Mouse (Mus musculus) hindbrain, embryonic 11.5 days (tissue): Measurements from ENCODE around the gene Hist1h3e. TPM values are rescaled to one million over a fixed set of nuclear protein-coding genes. Genes with fewer than 3 reads are reported as not detected.
"Not testable (repeated sequence)": the region's sequence is repeated elsewhere in the genome, so short reads cannot be mapped to it uniquely, and the experiment has no call there.

Source experiments
- ATAC-seq: fragments of 200-750 bp; cut with Nextera tagmentation; 2 replicates; pipeline ENCODE4 v1.8.0; 2017; ENCODE audit warnings: mild to moderate bottlenecking, moderate TSS enrichment, moderate library complexity; ENCODE audit not compliant: low FRiP score
- DNase-seq: peaks from one replicate; pipeline ENCODE4 v3.0.0-alpha.2; 2015; ENCODE audit warnings: low spot score
- H3K27ac ChIP-seq: fragments of 300-500 bp; sonication (generic); 2 replicates; pipeline ENCODE4 v1.5.1; 2014; ENCODE audit warnings: mild to moderate bottlenecking, low read depth, low read length
- H3K27me3 ChIP-seq: fragments of 300-500 bp; sonication (generic); 2 replicates; pipeline ENCODE4 v1.6.1; 2014; ENCODE audit warnings: mild to moderate bottlenecking, low read length, moderate library complexity, mixed read lengths; ENCODE audit not compliant: control insufficient read depth, insufficient read depth
- H3K36me3 ChIP-seq: fragments of 300-500 bp; sonication (generic); 2 replicates; pipeline ENCODE4 v1.6.1; 2014; ENCODE audit warnings: mild to moderate bottlenecking, low read length, moderate library complexity, mixed read lengths; ENCODE audit not compliant: control insufficient read depth, insufficient read depth
- H3K4me1 ChIP-seq: fragments of 300-500 bp; sonication (generic); replicated peaks from 2 replicates; pipeline ENCODE4 v1.6.1; 2014; ENCODE audit warnings: low read length, mixed read lengths; ENCODE audit not compliant: control insufficient read depth, insufficient read depth
- H3K4me2 ChIP-seq: fragments of 300-500 bp; sonication (generic); replicated peaks from 2 replicates; pipeline ENCODE4 v1.6.1; 2014; ENCODE audit warnings: mild to moderate bottlenecking, low read depth, low read length
- H3K4me3 ChIP-seq: fragments of 300-500 bp; sonication (generic); 2 replicates; pipeline ENCODE4 v1.5.1; 2014; ENCODE audit warnings: low read depth, low read length
- H3K9ac ChIP-seq: fragments of 300-500 bp; sonication (generic); 2 replicates; pipeline ENCODE4 v1.6.1; 2014; ENCODE audit warnings: low read depth, low read length
- H3K9me3 ChIP-seq: fragments of 300-500 bp; sonication (generic); 2 replicates; pipeline ENCODE4 v1.6.1; 2016; ENCODE audit warnings: low read length; ENCODE audit not compliant: control insufficient read depth
- WGBS: fragments of 180-500 bp; shearing (Covaris S2); extraction: QIAGEN DNeasy Blood & Tissue Kit; methylation state at CpG from one replicate; pipeline ENCODE4 v1.1.7; 2014; 5-methylcytosine and 5-hydroxymethylcytosine counted together
- polyA plus RNA-seq: library from polyadenylated mRNA; unstranded; fragments of >200 nt; fragmentation: Nextera tagmentation; extraction: Ambion mirVana; gene quantifications from 2 replicates; pipeline ENCODE4 v1.2.1, GENCODE M21; 2014

Gene Hist1h3e
- polyA plus RNA-seq, 1 experiment from 2014 or later: 6.9 TPM

- peaks cover 2% of the 10 kb centered on the region; the same call in 1 of the 2 replicates for H3K4me1 ChIP-seq
- peak overlapping the region; percentile 65; the same call in 1 of the 2 replicates for H3K9ac ChIP-seq
- ATAC-seq (no peak), DNase-seq (no peak)
- no peaks in the 10 kb centered on the region for H3K27me3 ChIP-seq
- no peaks in the 10 kb centered on the region for H3K9me3 ChIP-seq
- H3K36me3 ChIP-seq: no peaks in the 10 kb centered on the region
- H3K4me3 ChIP-seq: peak overlapping the region; percentile 39
- peak overlapping the region; percentile 63 for H3K4me2 ChIP-seq
- 41% methylated on average over 2 of the region's 2 CpGs for WGBS
- peak overlapping the region; percentile 94 for H3K27ac ChIP-seq
Observed at GRCm38 (mm10) chr13:23572218-23573033, 10.3 kb upstream of the Hist1h3e start.

GRCm38 (mm10) chr13:23571504-23572217, 9.5 kb upstream of the Hist1h3e start:
- peak; percentile 61 for DNase-seq
- H3K9me3 ChIP-seq, ATAC-seq, H3K36me3 ChIP-seq, H3K4me1 ChIP-seq, H3K27me3 ChIP-seq: not testable (repeated sequence)
- 1% methylated on average over 8 of the region's 34 CpGs for WGBS
- Histone ChIP-seq H3K4me2 (peak overlapping the region; percentile 63), H3K4me3 (peak overlapping the region; percentile 39), H3K9ac (peak overlapping the region; percentile 65), H3K27ac (peak overlapping the region; percentile 94)

DNA sequence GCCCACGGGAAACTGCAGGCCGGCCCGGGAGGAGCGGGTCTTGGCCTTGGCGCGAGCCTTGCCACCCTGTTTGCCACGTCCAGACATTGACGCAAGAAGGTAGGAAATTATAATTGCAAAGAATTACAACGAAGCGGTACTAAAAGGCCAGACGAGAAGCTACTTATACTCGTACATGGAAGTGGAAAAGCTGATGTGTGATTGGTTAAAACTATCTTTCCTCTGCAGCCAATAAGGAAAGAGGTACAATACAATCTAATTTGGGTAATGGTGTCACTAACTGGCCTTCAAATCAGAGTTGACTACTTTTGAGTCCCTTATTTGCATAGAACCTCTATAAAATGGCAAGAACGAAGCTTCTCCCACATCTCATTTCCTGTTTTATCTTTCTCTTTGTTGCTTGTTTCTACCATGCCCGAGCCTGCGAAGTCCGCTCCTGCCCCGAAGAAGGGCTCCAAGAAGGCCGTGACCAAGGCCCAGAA, 8.9 kb upstream of the Hist1h3e start, which contains the start of the genes Hist1h2ae and Hist1h2bg:
TSS of gene Hist1h2ae (minus strand) at position 199 of the 482 bp plus-strand sequence.
TSS of gene Hist1h2bg (plus strand) at position 375 of the 482 bp plus-strand sequence.
- Histone ChIP-seq H3K27ac (peak within 1 kb of the TSS; percentile 94), H3K4me3 (peak within 1 kb of the TSS; percentile 39), H3K4me1 (no peaks in the 10 kb centered on the region), H3K27me3 (no peaks in the 10 kb centered on the region), H3K36me3 (no peaks in the 10 kb centered on the region), H3K9ac (peak within 1 kb of the TSS; percentile 65), H3K9me3 (no peaks in the 10 kb centered on the region), H3K4me2 (peak within 1 kb of the TSS; percentile 63)
- ATAC-seq (peak; percentile 91), DNase-seq (peak; percentile 80)
- under 1% methylated on average over 17 of the region's 18 CpGs for WGBS

DNA sequence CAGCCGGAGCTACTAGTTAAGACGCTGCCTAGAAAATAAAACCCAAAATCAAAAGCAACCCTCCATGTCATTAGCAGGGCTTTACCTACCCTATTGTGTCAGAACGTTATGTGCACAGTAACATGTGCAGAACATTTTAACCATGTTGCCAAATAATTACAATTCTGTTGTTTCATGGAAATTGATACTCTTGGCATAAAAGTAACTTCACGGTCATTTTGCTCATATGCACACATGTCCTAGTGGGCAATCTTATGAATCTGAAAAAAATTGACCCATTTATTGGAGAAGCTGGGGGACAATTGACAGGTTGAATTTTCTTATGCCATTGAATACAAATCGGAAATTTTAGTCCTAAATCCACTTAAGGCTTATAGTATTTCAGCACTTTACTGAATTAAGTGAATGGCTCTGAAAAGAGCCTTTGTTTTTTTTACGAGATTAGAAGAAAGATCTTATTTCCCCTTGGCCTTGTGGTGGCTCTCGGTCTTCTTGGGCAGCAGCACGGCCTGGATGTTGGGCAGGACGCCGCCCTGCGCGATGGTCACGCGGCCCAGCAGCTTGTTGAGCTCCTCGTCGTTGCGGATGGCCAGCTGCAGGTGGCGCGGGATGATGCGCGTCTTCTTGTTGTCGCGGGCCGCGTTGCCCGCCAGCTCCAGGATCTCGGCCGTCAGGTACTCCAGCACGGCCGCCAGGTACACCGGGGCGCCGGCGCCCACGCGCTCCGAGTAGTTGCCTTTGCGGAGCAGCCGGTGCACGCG, 8.3 kb upstream of the Hist1h3e start:
- not testable (repeated sequence) for DNase-seq, H3K4me1 ChIP-seq, ATAC-seq, H3K9me3 ChIP-seq, H3K27me3 ChIP-seq, H3K36me3 ChIP-seq
- 3% methylated on average over 24 of the region's 41 CpGs for WGBS
- peak overlapping the region; percentile 45 for H3K9ac ChIP-seq
- peak overlapping the region; percentile 90 for H3K27ac ChIP-seq
- H3K4me3 ChIP-seq: peak overlapping the region; percentile 32
- peak overlapping the region; percentile 44 for H3K4me2 ChIP-seq

DNA sequence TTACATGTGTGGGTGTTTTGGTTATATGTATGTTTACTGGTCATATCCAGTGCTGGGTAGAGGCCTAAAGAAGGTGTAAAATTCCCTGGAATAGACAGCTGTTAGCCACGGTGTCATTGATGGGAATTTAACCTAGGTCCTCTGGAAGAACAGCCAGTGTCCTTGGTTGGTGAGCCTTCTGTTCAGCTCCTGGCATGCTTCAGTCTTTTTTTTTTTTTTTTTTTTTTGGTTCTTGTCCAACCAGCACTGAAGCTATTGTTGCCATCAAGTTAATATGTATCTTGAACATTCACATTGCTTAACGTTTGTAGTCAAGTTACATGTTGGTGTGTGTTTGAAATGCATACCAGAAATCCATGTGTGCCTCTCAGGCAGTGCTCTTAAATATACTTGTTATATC, 2.3 kb upstream of the Hist1h3e start:
- DNase-seq (no peak), ATAC-seq (no peak)
- H3K27me3 ChIP-seq: no peaks in the 10 kb centered on the region
- H3K27ac ChIP-seq: 0 out of 2 replicates have a peak overlapping the region, but pooled peaks have one; percentile 3
- no peaks in the 10 kb centered on the region for H3K9me3 ChIP-seq
- no peak overlapping the region for H3K9ac ChIP-seq
- no peak overlapping the region for H3K4me2 ChIP-seq
- H3K36me3 ChIP-seq: no peaks in the 10 kb centered on the region
- WGBS: 84% methylated on average over 2 of the region's 2 CpGs
- no peaks in the 10 kb centered on the region for H3K4me1 ChIP-seq
- H3K4me3 ChIP-seq: no peak overlapping the region

DNA sequence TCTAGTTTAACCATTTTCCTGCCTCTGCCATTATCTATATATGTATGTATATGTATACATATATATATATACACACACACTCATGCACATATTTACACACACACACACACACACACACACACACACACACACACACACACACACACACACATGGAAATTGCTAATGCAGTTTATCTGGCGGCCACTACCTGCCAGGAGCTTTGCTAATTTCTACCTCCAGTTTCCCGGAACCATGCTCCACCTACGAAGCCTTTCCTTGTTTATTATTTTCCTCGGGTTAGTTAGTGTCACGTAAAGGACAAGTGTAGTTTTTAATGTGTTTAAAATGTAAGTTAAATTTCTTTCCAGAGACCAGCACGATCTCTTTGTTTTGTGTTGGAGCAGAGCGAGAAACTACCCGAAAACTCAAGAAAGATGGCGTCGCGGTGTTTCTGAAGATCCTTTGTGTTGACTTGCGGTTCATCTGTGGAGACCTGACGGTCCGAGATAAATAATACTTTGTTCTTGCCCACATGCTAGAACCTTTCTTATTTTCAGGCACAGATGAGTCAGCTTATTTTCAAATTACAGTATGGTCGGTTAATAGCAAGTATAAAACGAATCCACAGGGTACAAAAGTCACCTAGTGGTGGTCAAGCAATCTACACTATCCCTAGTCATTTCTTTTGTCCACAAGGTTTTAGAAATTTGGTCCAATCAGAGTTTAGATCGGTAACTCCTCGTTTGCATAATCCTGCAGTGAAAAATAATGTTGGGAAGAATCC, 712 bp upstream of the Hist1h3e start:
- Histone ChIP-seq H3K4me2 (peak overlapping the region; percentile 58), H3K27ac (peak overlapping the region; percentile 95), H3K36me3 (no peaks in the 10 kb centered on the region), H3K27me3 (no peaks in the 10 kb centered on the region), H3K4me1 (no peaks in the 10 kb centered on the region), H3K9ac (peak overlapping the region; percentile 66), H3K4me3 (peak overlapping the region; percentile 31), H3K9me3 (no peaks in the 10 kb centered on the region)
- WGBS: 3% methylated on average over 18 of the region's 18 CpGs
- peak; percentile 53 for ATAC-seq
- peak; percentile 76 for DNase-seq

- not testable (repeated sequence) for H3K4me1 ChIP-seq, H3K27me3 ChIP-seq, ATAC-seq, H3K4me2 ChIP-seq, H3K9ac ChIP-seq, H3K36me3 ChIP-seq, H3K9me3 ChIP-seq, DNase-seq
- WGBS: 0% methylated on average over 2 of the region's 5 CpGs
- peak overlapping the region; percentile 31 for H3K4me3 ChIP-seq
- H3K27ac ChIP-seq: peak overlapping the region; percentile 95
Observed at GRCm38 (mm10) chr13:23561531-23561882, 662 bp downstream of the Hist1h3e start.

DNA sequence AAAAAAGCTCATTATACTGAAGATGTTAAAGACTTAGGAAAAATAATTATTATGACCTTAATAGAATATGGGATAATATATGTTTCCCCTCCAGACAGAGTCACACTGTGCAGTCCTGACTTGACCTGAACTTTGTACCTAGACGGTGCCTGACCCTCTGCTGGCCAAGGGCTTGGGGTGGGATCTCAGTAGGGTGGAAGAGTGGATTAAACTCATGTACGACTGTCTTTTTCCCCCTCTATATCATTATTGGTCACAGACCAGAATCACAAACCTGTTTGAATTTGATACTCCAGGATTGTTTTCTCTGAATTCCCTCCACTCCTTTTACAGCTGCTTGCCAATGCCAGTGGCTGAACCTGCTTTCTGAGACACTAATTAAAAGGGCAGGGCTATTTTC, 1.5 kb downstream of the Hist1h3e start:
- not testable (repeated sequence) for DNase-seq, H3K9me3 ChIP-seq, H3K27ac ChIP-seq, H3K4me2 ChIP-seq, H3K4me3 ChIP-seq, H3K9ac ChIP-seq, H3K36me3 ChIP-seq, H3K27me3 ChIP-seq, H3K4me1 ChIP-seq, ATAC-seq
- 29% methylated on average over 2 of the region's 2 CpGs for WGBS
